Mouse (Mus musculus) frontal cortex, postnatal 36 days (tissue): Measurements from ENCODE around the gene Gga3.

Experiments
- DNase-seq, 2 experiments: peaks; one replicate each; pipeline ENCODE4 v3.0.0; 2022; ENCODE audit warnings: low spot score in 2 of 2

Gga3 gene

GRCm38 (mm10) chr11:115612059-115612409 is 8.2 kb upstream of the Gga3 start:
- DNase-seq, result peak; percentile 49 to 51

GRCm38 (mm10) chr11:115611173-115611572 is 7.3 kb upstream of the Gga3 start:
- no peak for DNase-seq

GRCm38 (mm10) chr11:115609576-115609975 is 5.7 kb upstream of the Gga3 start:
- DNase-seq, result no peak

- peak in 1 of 2 experiments; percentile 41 for DNase-seq
Measured at GRCm38 (mm10) chr11:115608421-115609399, 4.9 kb upstream of the Gga3 start.

- no peak for DNase-seq
Measured at GRCm38 (mm10) chr11:115606733-115607132, 2.9 kb upstream of the Gga3 start.

GRCm38 (mm10) chr11:115604304-115604696 is 449 bp upstream of the Gga3 start:
- no peak for DNase-seq

- no peak for DNase-seq
Measured at GRCm38 (mm10) chr11:115603128-115603475, 749 bp downstream of the Gga3 start.

- DNase-seq, result no peak
Measured at GRCm38 (mm10) chr11:115601174-115601573, 2.7 kb downstream of the Gga3 start.

- DNase-seq, result no peak
Measured at GRCm38 (mm10) chr11:115600743-115601142, 3.1 kb downstream of the Gga3 start.

- DNase-seq, result peak in 1 of 2 experiments; percentile 25
Measured at GRCm38 (mm10) chr11:115599722-115600121, 4.1 kb downstream of the Gga3 start.

- no peak for DNase-seq
Measured at GRCm38 (mm10) chr11:115598309-115598708, 5.5 kb downstream of the Gga3 start.

- DNase-seq, result no peak
Measured at GRCm38 (mm10) chr11:115595209-115595608, 8.6 kb downstream of the Gga3 start.

- DNase-seq, result no peak
Measured at GRCm38 (mm10) chr11:115590526-115591075, 13.2 kb downstream of the Gga3 start.

GRCm38 (mm10) chr11:115587984-115588383 is 15.9 kb downstream of the Gga3 start:
- DNase-seq, result no peak

GRCm38 (mm10) chr11:115586403-115586802 is 17.4 kb downstream of the Gga3 start:
- no peak for DNase-seq

- no peak for DNase-seq
Measured at GRCm38 (mm10) chr11:115585573-115586100, 18.2 kb downstream of the Gga3 start.

- no peak for DNase-seq
Measured at GRCm38 (mm10) chr11:115584376-115585073, 19.3 kb downstream of the Gga3 start.

- no peak for DNase-seq
Measured at GRCm38 (mm10) chr11:115582913-115583606, 20.8 kb downstream of the Gga3 start.

- DNase-seq, result no peak
Measured at GRCm38 (mm10) chr11:115579080-115579479, 24.8 kb downstream of the Gga3 start.

GRCm38 (mm10) chr11:115564961-115565360 is 38.9 kb downstream of the Gga3 start:
- DNase-seq, result no peak

GRCm38 (mm10) chr11:115564064-115564809 is 39.6 kb downstream of the Gga3 start, which contains the start of gene Nup85:
TSS of gene Nup85 (plus strand) at chr11:115564434.
- DNase-seq, result peak; percentile 97
